Mouse (Mus musculus) spleen, adult 10 weeks (tissue): ENCODE data around the gene Myh7. TPM values are rescaled to one million over a fixed set of nuclear protein-coding genes. Genes with fewer than 3 reads are reported as not detected.

Source experiments
- polyA plus RNA-seq: library from polyadenylated mRNA; stranded (reverse); fragments of 350-450 nt; fragmentation: Illumina TruSeq; extraction: RNeasy Lipid Tissue Mini Kit (QIAGEN cat#74804); gene quantifications from one replicate; pipeline ENCODE4 v1.2.3, GENCODE M21; 2015; ENCODE audit warnings: low replicate concordance; ENCODE audit not compliant: insufficient read depth

Gene Myh7
- not detected for polyA plus RNA-seq

GRCm38 (mm10) chr14:54994136-54994868 lies at the start of gene Myh7:
Myh7 (minus strand) TSS chr14:54994626.

GRCm38 (mm10) chr14:55014991-55015766 lies 20.8 kb upstream of the Myh7 start, which contains the start of gene Ngdn:
Ngdn (plus strand) TSS chr14:55015454.

DNA sequence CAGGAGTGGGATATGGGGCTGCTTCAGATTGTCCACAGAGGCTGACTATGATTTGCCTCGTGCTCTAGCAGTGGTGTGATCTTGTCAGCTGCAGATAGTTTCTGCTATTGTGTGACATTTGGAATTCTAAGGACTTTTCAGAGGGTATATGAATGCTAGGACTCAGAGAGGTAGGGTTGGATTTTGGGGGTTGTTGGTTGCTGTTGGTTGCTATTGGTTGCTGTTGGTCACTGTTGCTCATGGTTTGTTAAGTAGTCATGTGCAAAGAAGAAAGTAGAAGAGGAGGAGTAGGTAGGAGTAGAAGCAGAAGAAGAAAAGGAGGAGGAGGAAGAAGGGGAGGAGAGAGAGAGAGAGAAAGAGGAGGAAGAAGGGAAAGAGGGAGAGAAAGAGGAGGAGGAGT lies 17.8 kb downstream of the Myh7 start, which contains the start of gene Gm17428:
Gene Gm17428, plus strand, starts transcription at position 301 of the 400 bp plus-strand sequence.

GRCm38 (mm10) chr14:54966320-54966977 lies 28.0 kb downstream of the Myh7 start, which contains the start of gene Myh6:
Myh6 (minus strand) TSS chr14:54966927.

DNA sequence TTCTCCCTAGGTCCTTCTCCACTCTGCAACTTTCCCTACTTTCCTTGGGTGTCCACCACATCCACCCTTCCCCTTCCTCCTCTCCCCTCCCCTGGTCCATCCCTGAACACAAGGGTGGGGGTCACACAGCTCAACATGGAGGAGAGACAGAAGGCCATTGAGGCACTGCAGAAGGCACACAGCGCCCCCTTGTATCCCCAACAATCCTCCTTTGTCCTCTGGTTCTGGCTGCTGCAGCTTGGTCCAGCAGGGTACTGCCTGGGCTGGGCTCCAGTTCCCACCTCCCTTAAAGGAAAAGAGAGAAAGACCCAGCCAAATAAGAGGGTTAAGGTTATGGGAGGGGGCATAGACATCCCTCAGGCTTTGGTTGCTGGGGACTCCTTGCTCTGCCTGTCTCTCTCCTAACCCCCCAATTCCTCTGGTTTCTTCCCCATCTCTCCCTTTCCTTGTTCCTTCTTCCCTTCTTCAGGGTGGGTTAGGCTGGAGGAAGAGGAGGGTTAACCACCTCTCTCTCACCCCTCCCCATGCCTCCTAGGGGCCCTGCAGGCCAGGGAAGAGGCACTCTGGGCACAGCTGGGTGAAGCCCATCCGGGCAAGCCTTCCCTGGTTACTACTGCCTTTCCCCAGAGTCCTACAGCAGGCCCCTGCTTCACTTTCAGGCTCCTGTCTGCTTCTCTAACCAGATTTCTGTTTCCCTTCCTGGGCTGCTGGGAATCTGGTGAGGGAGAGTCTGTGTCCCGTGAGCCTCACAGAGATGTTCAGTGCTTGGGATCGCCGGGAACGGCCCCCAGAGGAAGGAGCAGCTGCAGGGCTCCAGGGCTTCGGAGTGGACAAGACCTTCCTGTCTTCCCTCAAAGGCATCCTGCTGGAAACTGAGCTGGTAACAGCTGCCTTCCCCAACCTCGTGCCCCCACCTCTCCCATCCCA lies 58.3 kb downstream of the Myh7 start, which contains the start of gene Cmtm5:
Gene Cmtm5, plus strand, starts transcription at position 358 of the 927 bp plus-strand sequence.

DNA sequence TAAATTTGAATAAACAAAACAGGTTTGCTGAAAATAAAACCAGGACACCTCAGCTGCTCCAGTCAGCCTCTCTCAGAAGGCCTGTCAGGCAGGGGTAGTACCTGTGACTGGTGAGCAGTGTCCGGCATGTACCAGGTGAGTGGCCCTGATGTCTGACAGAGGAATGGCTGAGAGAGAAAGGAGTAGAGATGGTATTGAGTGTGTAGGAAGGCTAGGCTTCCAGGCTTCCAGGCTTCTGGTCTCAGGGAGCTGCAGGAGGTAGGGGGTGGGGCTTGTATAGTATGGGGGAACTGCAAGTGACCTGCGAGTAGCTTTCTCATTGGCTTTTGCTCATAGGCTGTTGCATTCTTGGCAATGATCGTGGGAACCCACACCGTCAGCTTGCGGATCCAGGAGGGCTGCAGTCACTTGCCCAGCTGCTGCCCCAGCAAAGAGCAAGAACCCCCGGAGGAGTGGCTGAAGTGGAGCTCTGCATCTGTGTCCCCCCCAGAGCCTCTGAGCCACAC lies 61.7 kb downstream of the Myh7 start, which contains the start of gene Il25:
Gene Il25, plus strand, starts transcription at position 51 of the 506 bp plus-strand sequence.

GRCm38 (mm10) chr14:54925349-54926342 lies 68.8 kb downstream of the Myh7 start, which contains the start of gene Efs:
Efs (minus strand) TSS chr14:54926126.

Other genes with a start within 250 kb of the Myh7 start
- gene Slc7a8, start 212.7 kb downstream of the Myh7 start, polyA plus RNA-seq = 6.3 TPM
- not detected for gene Rnf212b, start 180.5 kb downstream of the Myh7 start, polyA plus RNA-seq
- 5.4 TPM for gene Homez, start 123.7 kb downstream of the Myh7 start, polyA plus RNA-seq
- gene Ppp1r3e, start 117.1 kb downstream of the Myh7 start, polyA plus RNA-seq = 10.9 TPM
- gene Bcl2l2, start 111.2 kb downstream of the Myh7 start, polyA plus RNA-seq = 16.2 TPM
- not detected for gene Gm20521, start 111.2 kb downstream of the Myh7 start, polyA plus RNA-seq
- gene Pabpn1, start 102.1 kb downstream of the Myh7 start, polyA plus RNA-seq = 254 TPM
- 2.9 TPM for gene Slc22a17, start 81.5 kb downstream of the Myh7 start, polyA plus RNA-seq
- gene Efs, start 68.5 kb downstream of the Myh7 start, polyA plus RNA-seq = 0.65 TPM
- gene Il25, start 61.9 kb downstream of the Myh7 start, polyA plus RNA-seq = not detected
- gene Cmtm5, start 58.4 kb downstream of the Myh7 start, polyA plus RNA-seq = not detected
- gene Myh6, start 27.7 kb downstream of the Myh7 start, polyA plus RNA-seq = not detected
- not detected for gene Gm17428, start 17.7 kb downstream of the Myh7 start, polyA plus RNA-seq
- gene Ngdn, start 20.8 kb upstream of the Myh7 start, polyA plus RNA-seq = 57.4 TPM
- 2.8 TPM for gene Zfhx2, start 97.7 kb upstream of the Myh7 start, polyA plus RNA-seq
- gene Thtpa, start 100.2 kb upstream of the Myh7 start, polyA plus RNA-seq = 10.9 TPM
- gene Ap1g2, start 112.0 kb upstream of the Myh7 start, polyA plus RNA-seq = 75.5 TPM
- gene Jph4, start 122.3 kb upstream of the Myh7 start, polyA plus RNA-seq = 0.19 TPM
- gene Dhrs2, start 227.4 kb upstream of the Myh7 start, polyA plus RNA-seq = not detected